In genomic region chr3:15200309-15200708, GRCm38 (mm10) we compare ENCODE assay signal across 24 mouse cellular contexts.
"Had no signal": no experiment of that assay in that cellular context is flagged by ENCODE, and none has a peak within 500 bp of the region (broad histone marks: within the 10 kb centered on the region; RNA-seq: fewer than 3 reads in every experiment).

No protein-coding gene starts in this region.

- ATAC-seq: liver, embryonic 12.5 days; lung, postnatal 0 days; midbrain, embryonic 13.5 days; midbrain, embryonic 15.5 days; midbrain, embryonic 16.5 days had no signal

- H3K27me3 ChIP-seq: limb, embryonic 12.5 days; limb, embryonic 13.5 days; limb, embryonic 15.5 days; liver, embryonic 12.5 days; liver, embryonic 13.5 days; liver, embryonic 15.5 days; lung, embryonic 15.5 days; megakaryocyte, embryonic 14.5 days; midbrain, embryonic 12.5 days; midbrain, embryonic 13.5 days; midbrain, embryonic 15.5 days; neural tube, embryonic 12.5 days had no signal

- DNase-seq: left cerebral cortex, postnatal 4 days; liver; liver, embryonic 13.5 days; liver, postnatal 0 days; lung, adult 18-20 months; lung, adult 2 months; lung, embryonic 14.5 days; lung, postnatal 10 days; lung, postnatal 14 days; lung, postnatal 36 days; midbrain, embryonic 14.5 days had no signal
